Mouse (Mus musculus) neural tube, embryonic 13.5 days (tissue): ENCODE measurements around the gene Efhd1. TPM values are rescaled to one million over a fixed set of nuclear protein-coding genes. Genes with fewer than 3 reads are reported as not detected.

Experiments
- ATAC-seq: fragments of 200-750 bp; cut with Nextera tagmentation; 2 replicates; pipeline ENCODE4 v1.8.0; 2017; ENCODE audit warnings: low read depth, mild to moderate bottlenecking, moderate TSS enrichment, moderate library complexity
- H3K27ac ChIP-seq: fragments of 300-500 bp; sonication (generic); replicated peaks from 2 replicates; pipeline ENCODE4 v1.5.1; 2015; ENCODE audit warnings: moderate library complexity, mild to moderate bottlenecking, inconsistent platforms
- H3K27me3 ChIP-seq: fragments of 300-500 bp; sonication (generic); 2 replicates; pipeline ENCODE4 v1.6.1; 2015; ENCODE audit warnings: mild to moderate bottlenecking, inconsistent platforms
- H3K36me3 ChIP-seq: fragments of 300-500 bp; sonication (generic); 2 replicates; pipeline ENCODE4 v1.6.1; 2015; ENCODE audit warnings: mild to moderate bottlenecking, inconsistent platforms
- H3K4me1 ChIP-seq: fragments of 300-500 bp; sonication (generic); replicated peaks from 2 replicates; pipeline ENCODE4 v1.6.1; 2015; ENCODE audit warnings: inconsistent platforms
- H3K4me2 ChIP-seq: fragments of 300-500 bp; sonication (generic); 2 replicates; pipeline ENCODE4 v1.6.1; 2015; ENCODE audit warnings: inconsistent platforms, mild to moderate bottlenecking, moderate library complexity
- H3K4me3 ChIP-seq: fragments of 300-500 bp; sonication (generic); 2 replicates; pipeline ENCODE4 v1.5.1; 2015; ENCODE audit warnings: mild to moderate bottlenecking, inconsistent platforms
- H3K9ac ChIP-seq: fragments of 300-500 bp; sonication (generic); 2 replicates; pipeline ENCODE4 v1.6.1; 2015; ENCODE audit warnings: moderate library complexity, mild to moderate bottlenecking, inconsistent platforms
- H3K9me3 ChIP-seq: fragments of 300-500 bp; sonication (generic); 2 replicates; pipeline ENCODE4 v1.6.1; 2016; ENCODE audit warnings: inconsistent platforms
- WGBS: fragments of 180-500 bp; shearing (Covaris S2); methylation state at CpG from one replicate; pipeline ENCODE4 v1.1.7; 2015; 5-methylcytosine and 5-hydroxymethylcytosine counted together
- polyA plus RNA-seq: library from polyadenylated mRNA; unstranded; fragments of >200 nt; fragmentation: Nextera tagmentation; extraction: Ambion mirVana; gene quantifications from 2 replicates; pipeline ENCODE4 v1.2.1, GENCODE M21; 2015

Gene Efhd1
- polyA plus RNA-seq, result 1.2 and 1.9 TPM in 2 replicates

GRCm38 (mm10) chr1:87264134-87265006 lies at the start of gene Efhd1:
Gene Efhd1 (plus strand): TSS chr1:87264363.
- Histone ChIP-seq H3K4me2 (peak within 1 kb of the TSS; percentile 94), H3K9ac (peak within 1 kb of the TSS; percentile 64), H3K27ac (no peak within 1 kb of the TSS), H3K27me3 (peaks cover 83% of the 10 kb centered on the region), H3K36me3 (no peaks in the 10 kb centered on the region), H3K4me1 (peaks cover 32% of the 10 kb centered on the region), H3K9me3 (peaks cover 3% of the 10 kb centered on the region; the same call in 1 of the 2 replicates), H3K4me3 (peak within 1 kb of the TSS; percentile 50)
- whole genome bisulfite sequencing, result under 1% methylated on average over 70 of the region's 70 CpGs
- peak; percentile 55 for ATAC-seq

GRCm38 (mm10) chr1:87214748-87215147 lies 49.4 kb upstream of the Efhd1 start:
- Histone ChIP-seq H3K4me2 (peak overlapping the region; percentile 82), H3K27ac (peak overlapping the region; percentile 99), H3K27me3 (no peaks in the 10 kb centered on the region), H3K4me3 (peak overlapping the region; percentile 70), H3K9ac (peak overlapping the region; percentile 95), H3K4me1 (peaks cover 44% of the 10 kb centered on the region), H3K36me3 (peaks cover 5% of the 10 kb centered on the region), H3K9me3 (no peaks in the 10 kb centered on the region)
- WGBS, result 33% methylated on average over 4 of the region's 4 CpGs
- no peak for ATAC-seq

GRCm38 (mm10) chr1:87217938-87218337 lies 46.2 kb upstream of the Efhd1 start:
- Histone ChIP-seq H3K27ac (no peak overlapping the region), H3K9ac (no peak overlapping the region), H3K36me3 (peaks cover 37% of the 10 kb centered on the region), H3K27me3 (no peaks in the 10 kb centered on the region), H3K4me3 (no peak overlapping the region), H3K4me2 (no peak overlapping the region), H3K9me3 (no peaks in the 10 kb centered on the region), H3K4me1 (peaks cover 41% of the 10 kb centered on the region)
- no peak for ATAC-seq
- 66% methylated on average over 3 of the region's 3 CpGs for WGBS

GRCm38 (mm10) chr1:87225739-87226138 lies 38.4 kb upstream of the Efhd1 start:
- ATAC-seq, result no peak
- Histone ChIP-seq H3K27me3 (no peaks in the 10 kb centered on the region), H3K4me3 (no peak overlapping the region), H3K4me1 (no peaks in the 10 kb centered on the region), H3K9me3 (no peaks in the 10 kb centered on the region), H3K27ac (no peak overlapping the region), H3K36me3 (peaks cover 99% of the 10 kb centered on the region), H3K4me2 (no peak overlapping the region), H3K9ac (no peak overlapping the region)
- WGBS, result 97% methylated on average over 8 of the region's 8 CpGs

- Histone ChIP-seq H3K27ac (no peak overlapping the region), H3K4me3 (no peak overlapping the region), H3K9ac (no peak overlapping the region), H3K36me3 (peaks cover 98% of the 10 kb centered on the region), H3K27me3 (no peaks in the 10 kb centered on the region), H3K9me3 (no peaks in the 10 kb centered on the region), H3K4me1 (no peaks in the 10 kb centered on the region), H3K4me2 (no peak overlapping the region)
- WGBS, result 97% methylated on average over 1 of the region's 1 CpGs
- no peak for ATAC-seq
These were observed 37.6 kb upstream of the Efhd1 start for GRCm38 (mm10) chr1:87226409-87227159.

- Histone ChIP-seq H3K27me3 (no peaks in the 10 kb centered on the region), H3K4me2 (no peak overlapping the region), H3K9ac (no peak overlapping the region), H3K27ac (no peak overlapping the region), H3K4me1 (no peaks in the 10 kb centered on the region), H3K4me3 (no peak overlapping the region), H3K9me3 (no peaks in the 10 kb centered on the region), H3K36me3 (peaks cover 98% of the 10 kb centered on the region)
- 72% methylated on average over 3 of the region's 3 CpGs for WGBS
- ATAC-seq, result no peak
These were observed 37.0 kb upstream of the Efhd1 start for GRCm38 (mm10) chr1:87227160-87227550.

GRCm38 (mm10) chr1:87230606-87231005 lies 33.6 kb upstream of the Efhd1 start:
- no peak overlapping the region for H3K9ac ChIP-seq
- no peak overlapping the region for H3K4me2 ChIP-seq
- no peaks in the 10 kb centered on the region for H3K4me1 ChIP-seq
- H3K9me3 ChIP-seq, result no peaks in the 10 kb centered on the region
- no peak overlapping the region for H3K4me3 ChIP-seq
- no peak overlapping the region for H3K27ac ChIP-seq
- H3K36me3 ChIP-seq, result peaks cover 99% of the 10 kb centered on the region
- ATAC-seq, result no peak
- WGBS, result 67% methylated on average over 5 of the region's 5 CpGs
- no peaks in the 10 kb centered on the region for H3K27me3 ChIP-seq

- Histone ChIP-seq H3K4me1 (no peaks in the 10 kb centered on the region), H3K4me3 (no peak overlapping the region), H3K27ac (no peak overlapping the region), H3K27me3 (no peaks in the 10 kb centered on the region), H3K9ac (no peak overlapping the region), H3K4me2 (no peak overlapping the region), H3K9me3 (no peaks in the 10 kb centered on the region), H3K36me3 (peaks cover 99% of the 10 kb centered on the region)
- WGBS, result 82% methylated on average over 7 of the region's 7 CpGs
- no peak for ATAC-seq
These were observed 32.0 kb upstream of the Efhd1 start for GRCm38 (mm10) chr1:87232197-87232596.

GRCm38 (mm10) chr1:87239056-87239455 lies 25.1 kb upstream of the Efhd1 start:
- Histone ChIP-seq H3K9me3 (no peaks in the 10 kb centered on the region), H3K27me3 (no peaks in the 10 kb centered on the region), H3K36me3 (peaks cover 57% of the 10 kb centered on the region), H3K4me3 (no peak overlapping the region), H3K4me2 (no peak overlapping the region), H3K27ac (no peak overlapping the region), H3K4me1 (no peaks in the 10 kb centered on the region), H3K9ac (no peak overlapping the region)
- ATAC-seq, result no peak
- 82% methylated on average over 8 of the region's 8 CpGs for WGBS

GRCm38 (mm10) chr1:87243021-87243420 lies 21.1 kb upstream of the Efhd1 start:
- no peak overlapping the region for H3K27ac ChIP-seq
- H3K4me1 ChIP-seq, result no peaks in the 10 kb centered on the region
- H3K36me3 ChIP-seq, result peaks cover 20% of the 10 kb centered on the region
- H3K4me2 ChIP-seq, result no peak overlapping the region
- H3K9ac ChIP-seq, result no peak overlapping the region
- no peak overlapping the region for H3K4me3 ChIP-seq
- WGBS, result 95% methylated on average over 8 of the region's 8 CpGs
- no peaks in the 10 kb centered on the region for H3K9me3 ChIP-seq
- no peaks in the 10 kb centered on the region for H3K27me3 ChIP-seq
- no peak for ATAC-seq

- Histone ChIP-seq H3K9ac (no peak overlapping the region), H3K27me3 (no peaks in the 10 kb centered on the region), H3K36me3 (0 out of 2 replicates have a peak, but pooled peaks cover under 1% of the 10 kb centered on the region), H3K4me2 (no peak overlapping the region), H3K4me3 (no peak overlapping the region), H3K9me3 (no peaks in the 10 kb centered on the region), H3K27ac (no peak overlapping the region), H3K4me1 (no peaks in the 10 kb centered on the region)
- no peak for ATAC-seq
- 50% methylated on average over 1 of the region's 1 CpGs for WGBS
These were observed 18.7 kb upstream of the Efhd1 start for GRCm38 (mm10) chr1:87245430-87245829.
